Mouse (Mus musculus) intestine, embryonic 15.5 days (tissue): ENCODE data around the gene Emp2. TPM values are rescaled to one million over a fixed set of nuclear protein-coding genes. Genes with fewer than 3 reads are reported as not detected.

Experiments used
- ATAC-seq: fragments of 200-750 bp; cut with Nextera tagmentation; 2 replicates; pipeline ENCODE4 v1.8.0; 2017; ENCODE audit warnings: moderate TSS enrichment, moderate library complexity
- H3K27ac ChIP-seq: fragments of 300-500 bp; sonication (generic); 2 replicates; pipeline ENCODE4 v1.5.1; 2015; ENCODE audit warnings: mild to moderate bottlenecking, inconsistent platforms
- H3K27me3 ChIP-seq: fragments of 300-500 bp; sonication (generic); replicated peaks from 2 replicates; pipeline ENCODE4 v1.6.1; 2015; ENCODE audit warnings: inconsistent platforms
- H3K36me3 ChIP-seq: fragments of 300-500 bp; sonication (generic); 2 replicates; pipeline ENCODE4 v1.6.1; 2015; ENCODE audit warnings: inconsistent platforms
- H3K4me1 ChIP-seq: fragments of 300-500 bp; sonication (generic); replicated peaks from 2 replicates; pipeline ENCODE4 v1.6.1; 2015; ENCODE audit warnings: inconsistent platforms
- H3K4me2 ChIP-seq: fragments of 300-500 bp; sonication (generic); replicated peaks from 2 replicates; pipeline ENCODE4 v1.6.1; 2015; ENCODE audit warnings: mild to moderate bottlenecking, inconsistent platforms
- H3K4me3 ChIP-seq: fragments of 300-500 bp; sonication (generic); replicated peaks from 2 replicates; pipeline ENCODE4 v1.5.1; 2015; ENCODE audit warnings: inconsistent platforms
- H3K9ac ChIP-seq: fragments of 300-500 bp; sonication (generic); 2 replicates; pipeline ENCODE4 v1.6.1; 2015; ENCODE audit warnings: inconsistent platforms
- H3K9me3 ChIP-seq: fragments of 300-500 bp; sonication (generic); 2 replicates; pipeline ENCODE4 v1.6.1; 2016; ENCODE audit warnings: inconsistent platforms
- WGBS: fragments of 180-500 bp; shearing (Covaris S2); methylation state at CpG from one replicate; pipeline ENCODE4 v1.1.7; 2015; 5-methylcytosine and 5-hydroxymethylcytosine counted together
- polyA plus RNA-seq: library from polyadenylated mRNA; unstranded; fragments of >200 nt; fragmentation: Nextera tagmentation; extraction: Ambion mirVana; gene quantifications from 2 replicates; pipeline ENCODE4 v1.2.1, GENCODE M21; 2015

The Emp2 gene
- 20.0 and 20.3 TPM in 2 replicates for polyA plus RNA-seq

DNA sequence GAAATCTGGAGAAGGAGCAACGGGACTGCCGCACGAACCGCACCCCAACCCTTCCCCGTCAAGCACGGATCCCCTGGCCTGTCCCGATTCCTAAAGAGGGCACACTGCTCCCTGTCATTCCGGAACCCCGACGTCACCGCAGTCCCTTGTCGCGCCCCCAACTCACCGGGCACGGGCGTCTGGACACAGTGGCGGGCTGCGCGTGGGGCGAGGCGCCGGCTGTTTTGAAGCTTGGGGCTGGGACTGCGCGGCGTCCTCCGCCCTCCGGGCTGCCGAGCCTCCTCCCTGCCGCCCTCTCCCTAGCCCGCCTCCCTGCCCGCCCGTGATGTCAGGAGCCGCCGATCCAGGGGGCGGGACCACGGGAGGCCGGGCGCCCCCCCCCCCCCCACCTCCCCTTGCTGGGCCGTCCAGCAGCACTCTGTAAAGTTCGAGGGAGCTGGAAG lies at the start of gene Emp2:
Gene Emp2 (minus strand): TSS at position 323 of the 443 bp plus-strand sequence.
- H3K27ac ChIP-seq = 0 out of 2 replicates have a peak within 1 kb of the TSS, but pooled peaks have one; percentile 36
- under 1% methylated on average over 30 of the region's 40 CpGs for WGBS

DNA sequence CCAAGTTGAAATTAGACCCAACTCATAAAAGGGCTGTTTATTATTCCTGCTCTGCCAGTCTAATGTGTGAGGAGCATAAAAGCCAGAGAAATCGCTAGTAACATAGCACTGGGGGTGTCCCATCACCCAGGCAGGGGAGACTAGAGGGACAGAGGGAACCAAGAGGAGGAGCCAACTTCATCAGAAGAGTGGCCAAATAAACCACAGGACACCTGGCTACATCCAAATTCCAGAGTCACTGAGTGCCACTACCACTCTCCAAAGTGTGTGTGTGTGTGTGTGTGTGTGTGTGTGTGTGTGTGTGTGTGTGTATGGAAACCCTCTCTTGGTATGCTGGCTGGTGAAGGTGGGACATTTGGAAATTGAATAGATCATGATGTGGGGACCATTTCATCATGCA lies 49.3 kb upstream of the Emp2 start:
- ATAC-seq = no peak

More for the DNA sequence above, at the start of gene Emp2:
- peak within 1 kb of the TSS; percentile 57 for H3K9ac ChIP-seq
- peak within 1 kb of the TSS; percentile 57 for H3K4me3 ChIP-seq
- peak within 1 kb of the TSS; percentile 94 for H3K4me2 ChIP-seq
- H3K27me3 ChIP-seq = no peaks in the 10 kb centered on the region
- ATAC-seq = peak; percentile 93
- H3K36me3 ChIP-seq = no peaks in the 10 kb centered on the region
- H3K4me1 ChIP-seq = peaks cover 15% of the 10 kb centered on the region
- H3K9me3 ChIP-seq = no peaks in the 10 kb centered on the region

GRCm38 (mm10) chr16:10359241-10359640 lies 45.5 kb upstream of the Emp2 start:
- H3K9me3 ChIP-seq = no peaks in the 10 kb centered on the region
- no peak overlapping the region for H3K4me3 ChIP-seq
- no peak for ATAC-seq
- peaks cover 9% of the 10 kb centered on the region for H3K4me1 ChIP-seq
- no peak overlapping the region for H3K9ac ChIP-seq
- H3K27ac ChIP-seq = no peak overlapping the region
- H3K4me2 ChIP-seq = no peak overlapping the region
- no peaks in the 10 kb centered on the region for H3K27me3 ChIP-seq
- no peaks in the 10 kb centered on the region for H3K36me3 ChIP-seq
- 80% methylated on average over 6 of the region's 6 CpGs for WGBS

More for the DNA sequence above, 49.3 kb upstream of the Emp2 start:
- Histone ChIP-seq H3K4me3 (no peak overlapping the region), H3K4me2 (no peak overlapping the region), H3K9ac (no peak overlapping the region), H3K4me1 (peaks cover 6% of the 10 kb centered on the region), H3K9me3 (no peaks in the 10 kb centered on the region), H3K36me3 (no peaks in the 10 kb centered on the region), H3K27ac (no peak overlapping the region), H3K27me3 (no peaks in the 10 kb centered on the region)
- 61% methylated on average over 1 of the region's 1 CpGs for WGBS

GRCm38 (mm10) chr16:10358010-10358934 lies 44.5 kb upstream of the Emp2 start:
- Histone ChIP-seq H3K4me1 (peaks cover 9% of the 10 kb centered on the region), H3K9me3 (no peaks in the 10 kb centered on the region), H3K36me3 (no peaks in the 10 kb centered on the region), H3K27me3 (no peaks in the 10 kb centered on the region), H3K4me2 (peak overlapping the region; percentile 58), H3K4me3 (peak overlapping the region; percentile 23), H3K27ac (no peak overlapping the region), H3K9ac (no peak overlapping the region)
- peak; percentile 97 for ATAC-seq
- WGBS = 13% methylated on average over 30 of the region's 30 CpGs

- Histone ChIP-seq H3K9me3 (no peaks in the 10 kb centered on the region), H3K4me2 (no peak overlapping the region), H3K27me3 (no peaks in the 10 kb centered on the region), H3K4me3 (no peak overlapping the region), H3K27ac (0 out of 2 replicates have a peak overlapping the region, but pooled peaks have one; percentile 6), H3K4me1 (peaks cover 9% of the 10 kb centered on the region), H3K9ac (no peak overlapping the region), H3K36me3 (no peaks in the 10 kb centered on the region)
- ATAC-seq = no peak
Measured at GRCm38 (mm10) chr16:10355004-10355403, 41.2 kb upstream of the Emp2 start.

GRCm38 (mm10) chr16:10351050-10351636 lies 37.4 kb upstream of the Emp2 start:
- H3K4me1 ChIP-seq = peaks cover 14% of the 10 kb centered on the region
- H3K4me2 ChIP-seq = no peak overlapping the region
- no peak overlapping the region for H3K4me3 ChIP-seq
- H3K27ac ChIP-seq = no peak overlapping the region
- no peak for ATAC-seq
- no peaks in the 10 kb centered on the region for H3K9me3 ChIP-seq
- H3K27me3 ChIP-seq = no peaks in the 10 kb centered on the region
- WGBS = 53% methylated on average over 9 of the region's 9 CpGs
- H3K9ac ChIP-seq = no peak overlapping the region
- H3K36me3 ChIP-seq = no peaks in the 10 kb centered on the region

DNA sequence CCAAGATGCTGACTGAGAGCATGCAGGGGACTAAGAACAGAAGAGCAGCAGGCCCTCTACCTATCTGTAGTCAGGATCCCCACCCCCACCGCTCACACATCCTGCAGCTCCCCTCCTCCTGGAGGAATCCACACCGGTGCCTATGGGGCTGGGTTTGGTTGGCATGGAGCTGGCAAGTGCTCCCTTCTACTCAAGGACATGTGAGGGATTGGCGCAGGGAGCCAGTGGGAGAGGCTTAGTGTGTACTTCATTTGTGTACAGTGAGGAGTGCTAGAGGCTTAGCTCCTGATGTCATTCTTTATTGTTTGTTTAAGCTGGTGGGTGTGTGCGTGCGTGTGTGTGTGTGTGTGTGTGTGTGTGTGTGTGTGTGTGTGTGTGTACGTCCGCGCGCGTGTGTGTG lies 36.1 kb upstream of the Emp2 start:
- Histone ChIP-seq H3K4me3 (no peak overlapping the region), H3K9ac (no peak overlapping the region), H3K27ac (peak overlapping the region; percentile 66), H3K27me3 (no peaks in the 10 kb centered on the region), H3K9me3 (no peaks in the 10 kb centered on the region), H3K36me3 (no peaks in the 10 kb centered on the region), H3K4me1 (peaks cover 11% of the 10 kb centered on the region), H3K4me2 (no peak overlapping the region; the same call in 1 of the 2 replicates)
- ATAC-seq = peak; percentile 89
- WGBS = 63% methylated on average over 10 of the region's 10 CpGs

DNA sequence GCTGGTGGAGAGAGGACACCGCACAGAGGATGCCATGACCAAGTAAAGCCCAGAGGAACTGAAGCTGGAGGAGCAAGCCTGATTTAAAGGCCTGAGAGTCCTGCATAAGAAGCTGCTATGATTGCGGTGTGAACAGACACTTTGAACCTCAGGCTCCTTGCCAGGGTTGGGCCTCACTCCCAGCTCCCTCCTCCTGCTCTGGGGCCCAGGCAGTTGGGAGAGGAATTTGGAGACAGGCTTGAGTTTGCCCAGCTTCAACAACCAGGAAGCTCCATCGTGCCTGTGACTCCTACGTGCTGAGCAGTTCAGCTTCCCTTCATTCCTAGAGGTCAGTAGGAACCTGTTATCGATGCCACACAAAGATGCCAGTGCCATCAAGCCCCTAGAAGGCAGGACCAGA lies 35.7 kb upstream of the Emp2 start:
- Histone ChIP-seq H3K36me3 (no peaks in the 10 kb centered on the region), H3K27me3 (no peaks in the 10 kb centered on the region), H3K9ac (no peak overlapping the region), H3K9me3 (no peaks in the 10 kb centered on the region), H3K27ac (peak overlapping the region; percentile 66), H3K4me2 (no peak overlapping the region; the same call in 1 of the 2 replicates), H3K4me3 (no peak overlapping the region), H3K4me1 (peaks cover 11% of the 10 kb centered on the region)
- ATAC-seq = peak; percentile 77
- 45% methylated on average over 5 of the region's 5 CpGs for WGBS

DNA sequence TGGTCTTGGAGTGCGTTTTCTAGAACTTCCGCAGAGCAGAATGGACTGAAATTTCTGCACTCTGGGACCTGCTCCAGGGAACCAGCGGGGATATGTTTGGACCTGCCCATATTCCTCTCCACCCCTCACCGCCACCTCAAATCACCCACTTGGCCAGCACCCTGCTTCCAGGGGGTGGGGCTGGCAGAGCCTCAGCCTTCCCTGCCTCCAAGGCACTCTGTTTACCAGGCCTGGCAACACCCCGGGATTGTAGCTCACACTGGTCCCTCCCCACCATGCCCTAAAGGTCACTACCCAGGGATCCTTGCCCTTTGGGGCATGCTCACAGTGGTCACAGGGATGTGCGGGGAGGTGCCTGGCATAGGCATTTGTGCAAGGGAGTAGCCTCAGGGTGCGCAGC lies 33.8 kb upstream of the Emp2 start:
- Histone ChIP-seq H3K9ac (no peak overlapping the region), H3K36me3 (no peaks in the 10 kb centered on the region), H3K27ac (no peak overlapping the region), H3K27me3 (no peaks in the 10 kb centered on the region), H3K4me2 (no peak overlapping the region), H3K9me3 (no peaks in the 10 kb centered on the region), H3K4me3 (no peak overlapping the region), H3K4me1 (peaks cover 11% of the 10 kb centered on the region)
- ATAC-seq = no peak
- WGBS = 85% methylated on average over 7 of the region's 7 CpGs

DNA sequence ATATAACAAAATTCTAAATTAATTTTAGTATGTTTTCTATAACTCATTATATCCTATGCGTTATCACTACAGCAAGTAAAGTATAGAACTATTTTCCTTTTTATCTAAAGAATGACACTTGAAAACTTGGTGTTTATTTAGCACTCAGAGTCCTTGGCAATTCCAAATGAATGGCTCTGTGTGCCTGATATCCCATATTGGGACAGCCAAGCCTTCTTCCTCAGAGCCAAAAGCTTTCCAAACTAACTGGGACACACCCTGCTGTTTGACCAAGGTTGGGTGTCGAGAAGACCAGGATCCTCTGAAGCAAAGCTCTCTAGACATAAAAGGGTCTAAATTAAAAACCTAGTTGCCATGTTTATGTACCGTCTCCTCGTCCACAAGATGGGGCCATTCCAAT lies 27.3 kb upstream of the Emp2 start:
- Histone ChIP-seq H3K9me3 (no peaks in the 10 kb centered on the region), H3K4me1 (0 out of 2 replicates have a peak, but pooled peaks cover 3% of the 10 kb centered on the region), H3K36me3 (no peaks in the 10 kb centered on the region), H3K4me2 (no peak overlapping the region), H3K27ac (no peak overlapping the region), H3K4me3 (no peak overlapping the region), H3K27me3 (no peaks in the 10 kb centered on the region), H3K9ac (no peak overlapping the region)
- no peak for ATAC-seq
- WGBS = 74% methylated on average over 4 of the region's 4 CpGs

GRCm38 (mm10) chr16:10339930-10340329 lies 26.2 kb upstream of the Emp2 start:
- no peaks in the 10 kb centered on the region for H3K36me3 ChIP-seq
- no peak overlapping the region for H3K27ac ChIP-seq
- H3K27me3 ChIP-seq = no peaks in the 10 kb centered on the region
- no peak overlapping the region for H3K4me3 ChIP-seq
- ATAC-seq = no peak
- WGBS = 92% methylated on average over 10 of the region's 10 CpGs
- H3K4me1 ChIP-seq = 0 out of 2 replicates have a peak, but pooled peaks cover 3% of the 10 kb centered on the region
- no peak overlapping the region for H3K9ac ChIP-seq
- no peaks in the 10 kb centered on the region for H3K9me3 ChIP-seq
- no peak overlapping the region for H3K4me2 ChIP-seq

- Histone ChIP-seq H3K27me3 (no peaks in the 10 kb centered on the region), H3K4me1 (0 out of 2 replicates have a peak, but pooled peaks cover 3% of the 10 kb centered on the region), H3K9ac (no peak overlapping the region), H3K27ac (no peak overlapping the region), H3K4me3 (no peak overlapping the region), H3K4me2 (no peak overlapping the region), H3K9me3 (no peaks in the 10 kb centered on the region), H3K36me3 (no peaks in the 10 kb centered on the region)
- ATAC-seq = no peak
- WGBS = 88% methylated on average over 5 of the region's 5 CpGs
Measured at GRCm38 (mm10) chr16:10338601-10339000, 24.8 kb upstream of the Emp2 start.
